Mouse (Mus musculus): ENCODE data around the gene Hexim2.

Hexim2 gene

DNA sequence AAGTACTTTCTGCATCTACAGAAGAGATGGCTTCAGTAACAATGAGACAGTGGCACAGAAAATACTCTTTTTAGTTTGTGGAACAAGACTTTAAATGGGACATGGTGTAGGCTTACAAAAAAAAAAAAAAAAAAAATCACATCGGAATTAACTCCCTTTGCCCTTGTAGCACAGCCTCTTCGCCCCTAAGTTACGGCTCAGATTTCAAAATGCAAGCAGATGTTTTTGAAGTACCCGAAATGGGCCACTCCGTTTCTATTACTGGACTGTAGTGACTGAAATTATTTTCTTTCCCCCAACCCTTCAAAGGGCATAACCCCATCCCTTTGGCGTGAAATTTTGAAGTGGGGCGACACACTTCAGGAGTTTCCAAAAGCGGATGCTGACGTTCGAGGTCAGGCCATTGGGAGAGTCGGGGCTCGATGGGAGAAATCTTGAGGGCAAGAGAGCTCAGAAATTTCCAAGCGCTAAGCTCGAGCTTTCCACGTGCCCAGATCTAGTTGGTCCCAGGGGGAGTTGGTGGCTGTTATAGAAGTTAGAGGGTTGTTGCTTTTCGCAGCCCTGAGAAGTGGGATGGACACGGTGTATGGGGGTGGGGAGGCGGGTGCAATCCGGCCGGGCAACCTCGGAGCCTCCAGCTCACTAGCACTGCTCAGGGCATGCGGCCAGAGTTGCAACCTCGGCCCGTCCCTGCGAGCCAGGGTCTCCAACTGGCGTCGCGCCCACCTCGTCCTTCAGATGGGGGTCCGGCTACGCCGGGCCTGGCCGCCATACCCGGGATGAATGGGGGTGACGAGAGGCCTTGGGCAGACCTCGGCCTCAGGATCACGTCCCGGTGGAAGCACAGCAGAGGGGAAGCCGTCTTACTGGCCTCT, at the start of gene Hexim2:
Gene Hexim2, plus strand, starts transcription at position 729 of the 875 bp plus-strand sequence.
- DNase-seq (ENCODE audit: low spot score) = peak; percentile 82

DNA sequence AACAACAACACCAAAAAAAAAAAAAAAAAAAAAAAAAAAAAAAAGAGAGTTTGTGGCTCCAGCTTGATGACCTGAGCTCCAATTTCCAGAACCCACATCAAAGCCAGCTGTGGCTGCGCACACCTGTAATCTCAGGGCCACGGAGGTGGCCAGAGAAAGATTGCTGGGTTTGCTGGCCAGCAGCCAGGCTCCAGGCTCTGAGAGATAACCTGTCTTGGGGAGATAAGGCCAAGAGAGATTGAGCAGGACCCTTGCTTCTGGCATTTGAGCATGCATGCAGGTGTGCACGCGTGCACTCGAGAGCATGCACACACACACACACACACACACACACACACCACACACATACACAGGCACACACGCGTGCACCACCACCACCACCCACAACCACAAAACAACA, 38.9 kb upstream of the Hexim2 start:
- DNase-seq (ENCODE audit: low spot score) = no peak

DNA sequence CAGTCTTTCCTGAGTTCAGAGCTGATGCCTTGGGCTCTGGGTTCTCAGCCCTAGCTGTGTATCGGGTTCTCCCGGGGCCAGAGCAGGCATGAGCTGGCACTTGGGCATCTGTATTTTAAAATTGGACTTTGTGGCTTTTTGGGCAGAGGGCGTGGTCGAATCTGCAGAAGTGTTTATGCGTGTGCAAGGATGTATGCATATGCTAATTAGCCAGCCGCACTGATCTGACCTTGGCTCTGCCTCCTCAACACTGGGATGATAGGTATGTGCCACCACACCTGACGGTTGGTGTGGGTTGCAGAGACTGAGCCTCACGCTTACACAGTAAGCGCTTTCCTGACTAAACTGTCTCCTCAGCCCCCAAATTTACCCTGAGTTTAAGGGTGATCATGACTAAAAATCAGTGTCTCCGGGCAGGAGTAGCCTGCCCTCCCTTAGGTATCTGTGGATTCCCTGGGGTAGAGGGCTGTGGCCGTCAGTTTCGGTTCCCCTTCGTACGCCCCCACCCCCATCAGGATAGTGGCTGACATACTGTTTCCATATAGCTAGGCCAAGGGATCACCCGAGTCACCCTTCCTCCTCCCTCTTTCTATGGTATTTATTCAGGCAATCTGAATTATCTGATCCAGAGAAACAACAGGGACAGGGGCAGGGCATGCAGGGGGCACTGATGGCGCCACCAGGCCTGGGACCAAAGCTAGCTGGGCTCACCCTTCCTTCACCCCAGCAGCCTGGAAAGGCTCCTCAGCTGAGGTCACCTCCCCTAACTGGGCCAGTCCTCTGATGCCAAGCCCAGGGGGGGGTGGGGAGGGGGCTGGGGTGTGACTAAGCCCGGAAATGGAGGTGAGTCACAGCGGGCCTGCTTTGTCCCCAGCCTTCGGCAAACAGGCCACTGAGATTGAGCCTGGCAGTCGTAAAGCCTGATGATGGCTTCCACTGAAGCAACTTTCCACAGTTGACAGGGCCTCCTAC, 38.1 kb upstream of the Hexim2 start:
- DNase-seq (ENCODE audit: low spot score) = peak; percentile 73

DNA sequence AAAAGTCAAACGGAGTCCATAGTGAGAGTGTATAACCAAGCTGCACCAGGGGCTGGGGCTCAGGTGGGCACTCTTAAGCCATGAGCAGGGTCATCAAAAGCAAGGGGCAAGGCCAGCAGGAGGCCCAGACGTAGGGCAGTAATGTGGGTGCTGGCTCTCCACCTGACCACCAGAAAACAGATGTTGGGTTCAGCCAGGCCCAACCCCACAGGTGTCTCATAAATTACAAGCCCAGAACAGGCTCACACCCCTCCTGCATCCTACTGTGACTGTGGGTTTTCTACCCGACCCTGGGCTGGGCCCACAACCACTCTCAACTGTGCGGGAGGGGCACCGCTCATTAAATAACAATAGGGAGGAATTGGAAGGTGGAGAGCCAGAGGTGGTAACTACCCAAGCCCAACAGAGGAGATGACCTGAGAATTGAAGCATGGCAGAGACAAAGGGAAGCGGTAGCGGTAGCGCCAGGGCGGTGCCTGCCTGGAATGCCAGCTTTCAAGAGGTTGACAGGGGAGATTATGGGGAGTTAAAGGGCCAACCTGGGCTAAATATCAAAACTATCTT, 37.0 kb upstream of the Hexim2 start:
- no peak for DNase-seq (ENCODE audit: low spot score)

DNA sequence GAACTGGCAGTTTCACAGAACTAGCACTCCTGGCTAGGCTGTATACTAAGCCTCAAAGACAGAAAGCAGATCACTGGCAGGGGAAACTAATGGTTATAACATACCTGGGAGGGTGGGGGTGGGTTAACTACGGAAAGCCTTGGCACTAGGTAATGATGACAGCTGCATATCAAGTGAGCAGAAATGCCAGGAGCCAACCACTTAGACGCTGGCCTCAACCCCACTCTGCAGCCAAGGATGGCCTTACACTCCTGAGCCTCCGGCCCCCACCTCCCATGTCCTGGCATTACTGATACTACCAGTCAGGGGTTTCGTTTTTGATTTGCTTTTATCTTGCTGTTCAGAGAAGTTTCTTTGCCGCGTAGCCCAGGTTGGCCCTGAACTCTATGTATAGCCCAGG, 36.4 kb upstream of the Hexim2 start:
- DNase-seq (ENCODE audit: low spot score) = no peak

DNA sequence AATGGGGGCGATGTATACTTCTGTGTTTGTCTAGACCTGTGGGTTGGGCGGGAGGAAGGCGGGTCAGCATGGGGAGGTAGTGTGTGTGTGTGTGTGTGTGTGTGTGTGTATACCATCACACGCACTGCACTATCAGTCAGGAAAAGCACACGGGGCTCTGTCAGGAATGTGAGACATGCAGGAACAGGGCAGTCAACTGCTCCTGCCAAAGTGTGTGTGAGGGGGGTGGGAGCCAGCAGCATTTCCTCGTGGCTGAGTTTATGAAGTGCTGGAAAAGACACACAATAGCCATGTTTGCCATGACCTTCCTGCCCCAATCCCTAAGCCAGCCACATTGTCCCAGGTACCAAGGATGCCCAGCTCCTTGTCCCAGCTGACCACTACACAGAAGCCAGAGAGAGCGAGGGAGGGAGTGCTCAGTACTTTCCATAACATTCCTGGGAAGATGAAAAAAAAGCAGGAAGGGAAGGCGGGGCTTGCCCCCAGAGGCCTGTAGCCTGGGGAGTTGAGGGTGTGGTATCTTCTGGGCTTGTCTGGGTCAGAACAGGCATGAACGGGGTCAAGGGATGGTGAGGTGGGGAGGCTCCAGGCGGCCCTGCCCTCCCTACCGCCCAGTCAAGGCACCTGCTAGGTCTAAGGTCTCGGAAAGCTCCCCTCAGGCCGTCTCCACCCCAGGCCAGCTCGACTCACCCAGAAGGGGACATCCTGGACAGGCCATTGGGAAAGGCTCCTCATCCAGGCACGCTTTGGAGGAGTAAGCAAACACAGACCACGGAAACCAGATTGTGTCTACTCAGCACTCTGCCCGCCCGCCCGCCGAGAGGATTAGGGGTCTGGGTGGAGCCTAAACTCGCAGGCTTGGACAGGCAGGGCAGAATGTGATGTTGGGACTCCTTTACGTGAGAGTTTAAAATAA, 35.0 kb upstream of the Hexim2 start:
- no peak for DNase-seq (ENCODE audit: low spot score)

- no peak for DNase-seq (ENCODE audit: low spot score)
Observed at GRCm38 (mm10) chr11:103098531-103099190, 33.6 kb upstream of the Hexim2 start.

DNA sequence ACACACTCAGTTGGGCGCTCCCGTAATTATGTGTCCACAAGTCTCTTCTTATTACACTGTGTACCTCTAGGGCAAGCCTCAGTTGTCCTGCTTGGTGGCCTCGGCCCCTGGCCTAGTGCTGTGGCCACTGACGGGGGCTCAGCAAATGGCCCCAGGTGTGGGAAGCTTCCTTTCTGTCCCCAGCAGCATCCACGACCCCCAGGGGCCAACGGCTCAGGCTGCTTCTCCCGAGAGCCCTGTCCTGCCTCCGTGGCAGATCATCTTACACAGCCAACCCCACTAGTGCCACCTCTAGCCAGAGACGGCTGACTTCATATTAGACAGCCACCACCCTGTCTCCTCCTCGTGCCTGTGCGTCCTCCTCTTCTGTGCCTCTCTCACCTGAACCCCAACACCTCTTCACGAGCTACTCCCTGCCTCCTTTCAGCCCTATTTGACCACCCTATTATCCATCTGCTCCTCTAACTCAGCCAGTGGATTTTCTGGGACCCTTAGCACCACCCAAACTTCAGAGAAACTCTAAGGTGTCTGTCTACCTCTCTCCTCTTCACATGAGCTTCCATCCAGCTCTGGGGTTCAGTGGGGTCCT, 32.8 kb upstream of the Hexim2 start:
- no peak for DNase-seq (ENCODE audit: low spot score)

DNA sequence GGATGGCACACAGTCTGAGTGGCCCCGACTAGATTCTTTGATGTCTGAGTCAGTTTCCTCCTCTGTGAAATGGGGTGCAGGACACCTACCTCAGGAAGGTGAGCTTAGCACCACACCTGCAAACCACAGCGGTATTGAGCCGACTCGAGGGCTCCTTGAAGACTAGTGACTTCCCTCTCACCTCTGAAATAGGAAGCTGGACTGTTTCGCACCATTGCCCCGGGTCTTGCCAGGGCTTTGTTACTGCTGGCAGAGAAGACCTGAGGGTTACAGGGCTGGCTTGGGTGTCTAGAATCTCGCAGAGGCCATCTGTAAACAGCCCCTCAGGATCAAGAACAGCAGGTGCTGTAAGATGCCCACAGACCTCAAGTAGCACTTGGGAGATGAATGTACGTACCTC, 31.9 kb upstream of the Hexim2 start:
- no peak for DNase-seq (ENCODE audit: low spot score)

DNA sequence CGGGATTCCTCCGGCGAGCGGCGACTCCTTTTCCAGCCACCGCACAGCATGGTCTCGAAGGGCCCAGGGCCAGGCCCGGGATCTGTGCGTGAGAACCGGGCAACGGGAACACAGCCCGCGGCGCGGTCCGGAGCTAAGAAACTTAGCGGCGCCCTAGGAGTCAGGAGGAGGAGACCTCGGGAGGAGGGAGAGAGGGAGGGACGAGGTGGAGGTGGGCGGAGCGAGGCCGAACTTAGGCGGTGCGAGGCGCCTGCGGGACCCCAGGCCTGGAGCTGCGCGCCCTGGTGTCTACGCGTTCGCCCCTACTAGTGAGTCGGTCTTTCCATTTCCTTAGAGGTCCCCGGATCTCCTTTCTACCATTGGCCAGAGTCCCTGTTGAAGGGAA, 30.8 kb upstream of the Hexim2 start, which contains the start of the genes Plcd3 and Acbd4:
Gene Plcd3, minus strand, starts transcription at position 178 of the 385 bp plus-strand sequence.
Gene Acbd4, plus strand, starts transcription at position 202 of the 385 bp plus-strand sequence.
- DNase-seq (ENCODE audit: low spot score) = peak; percentile 87

DNA sequence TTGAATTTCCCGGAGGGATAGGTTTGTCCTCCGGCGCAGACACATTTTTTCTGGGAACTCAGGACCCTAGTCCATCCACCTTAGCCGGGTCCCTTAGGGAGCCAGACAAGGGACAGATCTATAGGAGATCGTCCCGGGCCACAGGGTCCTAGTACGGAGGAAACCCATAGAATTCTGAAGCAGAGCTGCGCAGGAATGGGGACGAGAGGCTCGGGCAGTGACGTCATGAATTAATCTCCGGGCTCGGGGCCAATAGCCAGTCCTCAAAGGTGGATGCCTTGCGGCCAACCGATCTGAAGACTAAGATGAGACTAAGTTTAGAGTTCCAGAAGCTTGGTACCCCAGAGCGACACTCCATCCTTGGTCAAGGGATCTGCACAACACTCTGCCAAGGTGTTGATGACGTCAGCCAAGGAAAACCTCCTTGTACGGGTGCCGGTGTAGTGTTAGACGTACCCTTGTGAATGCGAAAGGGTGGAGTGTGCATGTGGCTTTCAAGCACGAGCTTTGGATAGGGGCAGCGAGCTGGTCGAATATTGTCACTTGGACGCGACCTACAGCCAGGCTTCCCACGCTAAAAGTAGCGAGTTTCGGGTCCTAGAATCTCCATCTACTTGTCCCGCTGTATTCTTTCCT, 30.2 kb upstream of the Hexim2 start:
- DNase-seq (ENCODE audit: low spot score) = peak; percentile 79

DNA sequence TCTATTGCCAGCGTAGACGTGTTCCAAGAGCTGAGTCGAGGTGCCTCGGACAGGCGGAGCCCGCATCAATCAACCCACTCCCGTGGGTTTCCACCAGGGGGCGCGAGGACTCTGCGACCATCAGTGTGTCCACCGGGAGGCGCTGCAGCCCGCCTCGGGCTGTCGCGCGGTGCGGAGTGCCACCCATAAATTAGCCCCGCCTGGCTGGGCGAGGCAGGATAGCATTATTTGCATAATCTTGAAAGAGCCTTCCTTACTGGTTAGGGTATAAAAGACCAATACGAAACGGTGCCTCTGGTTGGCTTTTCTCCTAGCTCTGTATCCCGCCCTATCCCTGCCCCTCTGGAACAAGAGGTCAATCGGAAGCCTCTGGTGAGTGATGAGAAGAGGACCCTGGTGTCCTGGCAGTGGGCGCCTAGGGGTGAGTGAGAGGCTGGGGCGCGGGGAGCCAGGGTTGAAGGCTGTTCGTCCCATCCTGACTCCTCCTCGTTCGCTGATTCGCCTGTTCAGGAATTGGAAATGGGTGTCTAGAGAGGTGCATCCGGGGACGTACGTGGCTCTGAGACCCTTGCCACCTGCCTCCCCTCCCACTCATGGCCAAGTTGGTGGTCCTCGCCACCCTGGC, 29.4 kb upstream of the Hexim2 start:
- peak; percentile 98 for DNase-seq (ENCODE audit: low spot score)

DNA sequence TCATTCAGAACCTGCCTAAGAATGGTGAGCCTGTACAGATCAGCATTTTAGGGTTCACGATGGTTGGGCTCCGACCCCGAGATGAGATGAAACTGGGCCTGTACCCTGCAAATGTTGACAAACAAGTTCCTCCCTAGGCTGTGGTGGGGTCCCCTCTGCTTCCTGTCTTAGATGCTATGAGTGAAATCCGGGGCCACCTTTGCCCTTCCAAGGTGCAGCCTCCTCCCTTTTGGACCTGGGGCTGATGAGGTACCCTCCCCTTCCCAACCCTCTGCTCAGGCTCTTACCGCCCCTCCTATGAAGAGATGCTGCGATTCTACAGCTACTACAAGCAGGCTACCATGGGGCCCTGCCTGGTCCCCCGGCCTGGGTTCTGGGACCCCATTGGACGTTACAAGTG, 28.6 kb upstream of the Hexim2 start:
- no peak for DNase-seq (ENCODE audit: low spot score)

- DNase-seq (ENCODE audit: low spot score) = no peak
Observed at GRCm38 (mm10) chr11:103104469-103104868, 27.8 kb upstream of the Hexim2 start.

DNA sequence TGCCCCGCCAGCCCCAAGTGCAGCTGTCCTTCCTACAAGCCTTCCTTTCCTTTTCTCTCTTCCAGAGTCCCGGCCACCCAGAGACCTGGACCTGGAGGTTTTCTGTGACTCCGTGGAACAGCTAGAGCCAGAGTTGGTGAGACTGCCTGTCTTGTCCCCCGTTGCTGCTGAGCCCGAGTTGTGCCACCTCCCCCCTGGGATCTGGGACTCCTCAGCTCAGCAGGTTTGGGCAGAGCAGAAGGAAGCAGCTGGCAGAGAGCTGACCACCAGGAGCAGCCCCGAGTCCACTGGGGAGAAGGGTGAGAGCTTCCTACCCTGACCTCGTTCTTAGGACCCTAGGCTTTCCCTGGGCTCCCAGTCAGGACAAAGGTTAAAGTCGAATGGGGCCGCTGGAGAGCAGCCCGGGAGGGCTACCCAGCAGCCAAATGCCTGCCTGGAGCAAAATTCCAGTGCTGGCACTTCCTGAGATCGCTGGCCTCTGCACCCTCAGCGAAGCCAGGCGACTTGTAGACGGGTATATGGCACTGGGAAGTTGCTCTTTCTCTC, 27.0 kb upstream of the Hexim2 start:
- DNase-seq (ENCODE audit: low spot score) = peak; percentile 77

DNA sequence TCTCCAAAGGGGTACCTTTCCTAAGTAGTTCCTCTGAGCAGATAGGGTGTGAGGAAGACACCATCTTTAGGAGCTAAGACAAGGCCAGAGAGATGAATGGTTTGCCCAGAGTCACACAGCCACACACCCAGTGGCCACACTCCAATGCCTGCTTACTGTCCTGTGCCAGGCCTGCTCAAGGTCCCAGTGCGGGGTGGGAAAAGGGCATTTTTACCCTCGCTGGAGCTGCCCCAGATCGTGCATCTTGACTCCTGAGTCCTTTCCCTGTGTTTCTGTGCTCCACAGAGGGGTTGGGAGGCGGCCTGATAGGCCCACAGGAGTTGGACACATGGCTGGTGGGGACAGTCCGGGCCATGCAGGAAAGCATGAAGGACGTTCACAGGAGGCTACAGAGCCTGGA, 26.4 kb upstream of the Hexim2 start:
- DNase-seq (ENCODE audit: low spot score) = no peak

DNA sequence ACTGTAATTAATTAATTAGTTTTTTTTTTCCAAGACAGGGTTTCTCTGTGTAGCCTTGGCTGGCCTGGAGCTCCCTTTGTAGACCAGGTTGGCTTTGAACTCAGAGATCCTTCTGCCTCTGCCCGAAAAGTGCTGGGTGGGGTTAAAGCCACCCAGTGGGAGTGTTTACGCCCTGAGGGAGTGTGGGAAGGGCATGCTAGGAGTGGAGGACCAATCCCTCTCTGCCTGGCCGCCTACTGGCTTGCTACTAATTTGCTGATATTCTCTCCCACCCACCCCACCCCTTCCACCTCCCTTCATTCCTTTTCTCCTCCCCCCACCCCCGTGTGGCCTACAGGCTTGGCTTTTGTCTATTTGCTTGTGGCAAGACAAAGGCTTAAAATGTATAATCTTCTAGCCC, 25.8 kb upstream of the Hexim2 start:
- DNase-seq (ENCODE audit: low spot score) = no peak

GRCm38 (mm10) chr11:103111301-103111700, 20.9 kb upstream of the Hexim2 start:
- DNase-seq (ENCODE audit: low spot score) = no peak
